Mouse (Mus musculus): ENCODE measurements around the gene Gnb1l.

Gnb1l gene

GRCm38 (mm10) chr16:18552106-18552710 is 53.7 kb downstream of the Gnb1l start:
- DNase-seq, result no peak

DNA sequence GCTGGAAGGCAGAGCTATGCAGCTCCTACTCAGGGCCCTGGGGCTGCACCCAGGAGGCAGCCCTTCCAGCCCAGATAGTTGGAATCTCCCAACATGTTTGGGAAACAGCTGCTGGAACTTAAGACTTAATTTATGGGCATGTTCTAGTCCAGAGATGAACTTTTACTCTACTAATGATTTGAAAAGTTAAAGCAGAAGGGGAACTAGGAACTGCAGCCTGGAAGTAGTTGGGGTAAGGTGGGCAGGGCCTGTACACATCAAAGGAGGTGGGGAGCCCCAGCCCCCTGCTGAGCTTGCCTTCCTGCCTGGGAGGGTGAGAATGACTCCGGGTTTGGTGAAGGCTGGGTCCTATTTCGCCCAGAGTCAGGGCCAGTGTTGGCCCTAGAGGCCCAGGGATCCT is 56.2 kb downstream of the Gnb1l start:
- no peak for DNase-seq

DNA sequence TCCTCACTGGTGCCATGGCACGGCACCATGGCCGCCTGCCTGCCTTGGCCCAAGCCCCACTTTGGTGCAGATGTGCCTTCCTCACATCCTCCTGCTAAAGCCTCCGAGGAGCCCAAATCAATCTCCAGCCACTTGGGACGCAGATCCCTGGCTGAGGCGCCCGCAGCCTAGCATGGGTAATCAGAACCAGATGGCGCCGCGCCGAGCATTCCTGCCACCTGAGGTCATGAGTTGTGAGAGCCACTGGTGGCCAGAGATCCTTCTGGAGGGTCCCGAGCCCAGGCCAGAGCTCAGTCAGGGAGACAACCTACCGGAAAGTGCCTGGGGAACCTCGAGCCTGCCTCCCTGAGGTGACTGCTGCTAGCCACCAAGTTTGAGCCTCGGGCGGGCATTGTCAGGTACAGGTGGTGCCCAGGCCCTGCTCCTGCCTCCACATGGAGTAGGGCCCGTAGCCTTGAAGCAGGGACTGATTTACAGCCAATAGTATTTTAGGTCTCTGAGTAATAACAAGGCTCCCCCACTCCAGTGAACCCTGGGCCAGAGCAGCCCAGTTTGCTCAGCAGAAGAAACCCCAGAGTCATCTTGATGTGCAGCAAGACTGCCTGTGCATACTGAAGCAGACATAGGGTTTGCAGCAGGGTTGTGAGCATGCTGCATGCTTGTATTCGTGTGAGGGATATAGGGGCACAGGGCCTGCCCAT is 56.9 kb downstream of the Gnb1l start:
- DNase-seq, result no peak

- no peak for DNase-seq
Observed at GRCm38 (mm10) chr16:18556461-18556860, 57.9 kb downstream of the Gnb1l start.

GRCm38 (mm10) chr16:18564472-18564871 is 66.0 kb downstream of the Gnb1l start:
- no peak for DNase-seq

DNA sequence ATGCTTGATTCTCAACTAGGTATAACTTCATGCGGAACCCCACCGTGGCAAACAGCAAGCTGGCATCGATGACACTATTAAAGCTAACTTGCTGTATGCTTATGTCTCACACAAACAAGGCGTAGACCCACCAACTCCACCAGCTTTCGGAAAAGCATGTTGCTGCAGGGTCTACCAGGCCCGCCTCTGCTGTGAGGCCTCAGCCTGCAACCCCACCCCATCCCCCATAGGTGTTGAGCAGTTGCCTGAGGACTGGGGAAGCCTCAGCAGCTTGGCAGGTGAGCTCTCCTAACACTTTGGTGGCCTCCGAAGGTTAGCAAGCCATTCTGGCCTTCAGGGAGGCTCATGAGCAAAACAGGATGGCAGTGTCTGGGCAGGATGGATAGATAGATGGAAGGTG is 70.1 kb downstream of the Gnb1l start:
- no peak for DNase-seq

DNA sequence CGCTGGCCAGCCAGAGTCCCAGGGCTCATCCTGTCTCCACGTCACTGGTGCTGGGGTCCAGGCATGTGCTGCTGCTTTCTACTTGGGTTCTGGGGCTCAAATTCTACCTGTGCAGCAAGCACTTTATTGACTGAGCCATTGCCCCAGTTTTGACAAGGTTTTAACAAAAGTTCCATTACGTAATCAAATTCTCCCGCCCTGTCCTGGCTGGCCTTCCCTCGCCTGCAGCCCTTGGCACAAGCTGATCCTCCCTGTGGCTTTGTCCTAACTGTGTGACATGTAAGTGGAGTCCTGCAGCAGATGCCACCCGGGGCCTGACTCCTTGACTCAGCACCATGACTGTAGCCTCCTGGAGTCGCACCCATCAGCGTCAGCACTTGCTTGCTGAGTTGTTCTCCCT is 75.7 kb downstream of the Gnb1l start:
- no peak for DNase-seq

DNA sequence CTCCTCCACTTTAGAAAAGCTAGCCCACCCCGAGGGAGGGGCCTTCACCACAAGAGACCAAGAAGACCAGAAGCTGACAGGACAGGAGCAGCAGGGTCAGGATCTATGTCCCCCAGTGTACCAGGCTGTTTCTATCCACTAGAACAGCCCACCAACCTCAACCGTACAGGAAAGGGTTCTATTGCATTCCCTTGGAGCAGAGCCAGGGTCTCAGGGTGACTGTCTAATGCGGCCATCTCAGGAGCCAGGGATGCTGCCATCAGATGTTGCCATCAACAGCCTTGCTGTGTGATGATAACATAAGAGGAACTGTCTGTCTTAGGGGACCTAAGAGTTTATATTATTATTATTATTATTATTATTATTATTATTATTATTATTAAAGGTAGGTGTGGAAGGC is 78.6 kb downstream of the Gnb1l start:
- DNase-seq, result no peak

DNA sequence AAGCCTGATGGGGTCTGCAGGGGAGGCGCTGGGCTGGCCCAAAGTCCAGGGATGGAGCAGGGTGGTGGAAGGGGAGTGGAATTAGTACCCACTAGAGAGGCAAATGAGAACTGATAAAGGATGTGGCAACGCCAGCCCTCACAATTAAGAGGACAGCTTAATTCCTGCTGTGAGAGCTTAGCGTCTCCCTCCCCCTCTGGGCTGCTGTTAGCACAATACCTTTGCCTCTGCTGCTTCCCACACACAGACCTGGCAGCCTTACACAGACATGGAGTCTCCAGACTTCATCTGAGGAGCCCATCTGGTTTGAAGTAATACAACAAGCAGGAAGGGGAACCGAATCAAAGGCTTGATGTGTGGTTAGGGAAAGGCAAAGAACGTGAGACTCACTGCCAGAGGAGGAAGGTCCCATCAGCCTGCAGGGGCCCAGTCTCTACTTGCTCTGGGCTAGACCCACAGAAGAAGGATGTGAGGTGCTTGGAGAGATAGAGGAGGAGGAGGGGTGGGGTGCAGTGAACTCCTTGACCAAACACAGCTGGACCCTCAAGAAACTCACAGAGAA is 79.2 kb downstream of the Gnb1l start:
- no peak for DNase-seq

GRCm38 (mm10) chr16:18580389-18580788 is 81.9 kb downstream of the Gnb1l start:
- DNase-seq, result no peak

DNA sequence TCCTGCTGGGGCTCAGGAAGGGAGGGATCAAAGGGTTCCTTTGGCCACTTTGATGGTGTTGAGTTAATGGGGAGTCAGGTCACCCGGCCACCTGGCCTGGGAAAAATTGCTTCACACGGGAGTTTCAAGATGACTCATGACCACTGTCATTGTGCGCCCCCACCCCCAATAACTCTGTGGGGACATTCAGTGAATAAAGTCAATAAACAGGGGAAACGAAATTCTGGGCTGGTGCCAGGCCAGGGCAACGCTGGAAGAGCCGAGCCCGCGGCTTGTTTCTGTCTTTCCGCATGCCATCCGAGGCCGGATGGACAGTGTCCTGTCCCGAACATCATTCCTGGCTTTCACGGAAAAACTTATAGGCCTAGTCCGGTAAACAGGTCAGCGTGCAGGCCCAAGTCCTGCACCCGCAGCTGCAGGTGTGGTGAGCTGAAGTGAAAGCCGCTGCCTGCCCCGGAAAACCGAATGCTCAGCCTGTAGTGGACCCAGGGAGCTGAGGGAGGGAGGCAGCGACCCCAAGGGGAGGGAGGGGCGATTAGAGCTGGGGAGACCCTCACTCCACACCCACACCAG is 82.6 kb downstream of the Gnb1l start:
- no peak for DNase-seq

DNA sequence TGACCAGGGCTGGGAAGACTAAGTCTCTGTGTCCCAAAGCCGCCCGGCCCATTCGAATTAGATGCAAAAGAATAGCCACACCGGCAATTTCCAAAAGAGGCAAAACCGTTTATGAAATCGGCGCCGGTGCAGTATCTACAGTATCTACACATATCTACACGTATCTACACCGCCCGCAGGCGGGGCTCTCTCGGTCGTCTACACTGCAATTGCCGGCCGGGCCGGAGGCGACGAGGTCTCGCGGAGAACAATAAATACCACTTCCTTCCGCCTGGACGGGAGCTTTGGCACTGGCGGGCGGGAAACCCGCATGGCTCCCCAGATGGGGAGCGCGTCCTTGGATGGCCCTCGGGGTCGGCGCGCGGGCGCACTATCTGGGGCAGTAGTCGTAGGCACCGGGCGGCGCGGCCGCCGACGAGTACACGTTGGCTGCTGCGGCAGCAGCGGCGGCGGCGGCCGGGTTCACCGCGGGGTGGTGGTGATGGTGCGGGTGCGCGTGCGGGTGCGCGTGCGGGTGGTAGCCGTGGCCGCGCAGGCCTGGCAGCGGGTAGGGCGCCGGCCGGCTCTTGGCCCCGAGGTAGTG is 83.2 kb downstream of the Gnb1l start:
- DNase-seq, result no peak

- no peak for DNase-seq
Observed at GRCm38 (mm10) chr16:18582426-18583148, 84.1 kb downstream of the Gnb1l start.

DNA sequence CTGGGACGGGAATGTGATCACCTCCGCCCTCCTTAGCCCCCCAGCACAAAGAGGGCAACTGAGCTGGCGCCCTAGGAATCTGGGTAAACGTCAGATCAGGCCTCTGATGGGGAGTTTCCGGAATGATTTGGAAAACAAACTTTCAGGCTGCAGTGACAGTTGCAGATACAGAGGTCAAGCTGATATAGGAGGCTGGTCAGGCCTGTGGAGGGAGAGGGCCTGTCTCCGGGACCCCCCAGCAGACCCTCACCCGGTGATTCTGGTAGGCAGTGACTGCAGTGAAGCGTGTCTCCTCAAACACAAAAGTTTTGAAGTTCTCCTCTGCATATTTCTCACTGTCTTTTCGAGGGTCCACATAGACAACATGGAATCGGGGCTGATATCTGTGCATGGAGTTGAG is 84.7 kb downstream of the Gnb1l start:
- no peak for DNase-seq

DNA sequence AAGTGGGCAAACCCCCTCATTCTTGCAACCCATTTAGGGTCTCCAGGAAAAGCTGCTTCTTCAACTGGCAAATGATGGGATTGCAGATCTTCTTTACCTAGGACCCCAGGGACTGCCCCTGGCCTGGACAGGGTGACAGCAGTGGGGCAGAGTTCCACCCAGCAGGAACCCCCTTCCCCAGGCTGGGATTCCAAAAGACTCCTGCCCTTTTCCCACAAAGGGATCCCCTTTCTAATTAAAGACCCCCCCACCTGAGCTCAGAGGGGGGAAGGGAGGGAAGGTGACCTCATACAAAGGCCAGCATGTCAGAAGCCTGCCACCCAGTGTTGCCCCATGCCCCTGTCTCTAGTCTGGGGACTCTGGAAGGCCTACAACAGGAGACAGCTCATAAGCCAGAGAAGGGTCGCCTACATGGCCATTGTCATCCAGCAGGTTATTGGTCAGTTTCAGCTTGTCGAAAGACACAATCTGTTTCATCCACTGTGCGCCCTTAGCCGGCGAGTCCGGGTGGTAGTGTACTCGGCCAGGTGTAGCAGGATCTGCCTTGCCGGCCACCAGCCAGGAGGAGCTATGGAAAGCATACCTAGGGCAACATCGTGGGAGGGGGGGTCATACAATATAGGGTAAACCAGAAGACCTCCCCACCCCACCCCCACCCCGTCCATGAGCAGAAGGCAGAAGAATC is 85.3 kb downstream of the Gnb1l start:
- DNase-seq, result no peak

DNA sequence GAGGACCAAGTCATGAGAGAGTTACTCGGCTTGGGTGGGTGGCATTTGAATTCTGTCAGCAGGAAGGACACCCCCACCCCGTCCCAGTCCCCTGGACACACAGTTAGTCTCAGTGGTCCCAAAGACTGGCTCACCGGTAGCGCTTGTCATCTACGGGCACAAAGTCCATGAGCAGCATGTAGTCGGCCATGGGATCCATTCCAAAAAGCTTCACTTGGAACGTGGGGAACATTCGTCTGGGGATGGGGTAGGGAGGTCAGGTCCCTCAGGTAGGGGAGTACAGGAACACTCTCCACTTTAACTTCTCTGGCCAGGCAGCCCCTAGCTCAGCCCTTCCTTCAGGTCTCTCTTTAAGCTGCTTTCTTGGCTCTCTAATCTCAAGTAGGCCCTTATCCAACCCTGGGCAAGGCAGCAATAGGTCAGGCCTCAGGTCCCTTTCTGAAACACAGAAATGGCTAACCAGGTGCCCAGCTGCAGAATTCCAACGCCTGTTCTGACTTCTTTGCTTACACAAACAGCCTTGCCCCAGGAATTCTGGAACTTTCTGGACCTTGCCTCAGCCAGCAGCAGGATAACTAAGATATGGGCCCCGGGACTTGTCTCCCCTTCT is 86.5 kb downstream of the Gnb1l start:
- no peak for DNase-seq

- no peak for DNase-seq
Observed at GRCm38 (mm10) chr16:18585676-18586075, 87.2 kb downstream of the Gnb1l start.

DNA sequence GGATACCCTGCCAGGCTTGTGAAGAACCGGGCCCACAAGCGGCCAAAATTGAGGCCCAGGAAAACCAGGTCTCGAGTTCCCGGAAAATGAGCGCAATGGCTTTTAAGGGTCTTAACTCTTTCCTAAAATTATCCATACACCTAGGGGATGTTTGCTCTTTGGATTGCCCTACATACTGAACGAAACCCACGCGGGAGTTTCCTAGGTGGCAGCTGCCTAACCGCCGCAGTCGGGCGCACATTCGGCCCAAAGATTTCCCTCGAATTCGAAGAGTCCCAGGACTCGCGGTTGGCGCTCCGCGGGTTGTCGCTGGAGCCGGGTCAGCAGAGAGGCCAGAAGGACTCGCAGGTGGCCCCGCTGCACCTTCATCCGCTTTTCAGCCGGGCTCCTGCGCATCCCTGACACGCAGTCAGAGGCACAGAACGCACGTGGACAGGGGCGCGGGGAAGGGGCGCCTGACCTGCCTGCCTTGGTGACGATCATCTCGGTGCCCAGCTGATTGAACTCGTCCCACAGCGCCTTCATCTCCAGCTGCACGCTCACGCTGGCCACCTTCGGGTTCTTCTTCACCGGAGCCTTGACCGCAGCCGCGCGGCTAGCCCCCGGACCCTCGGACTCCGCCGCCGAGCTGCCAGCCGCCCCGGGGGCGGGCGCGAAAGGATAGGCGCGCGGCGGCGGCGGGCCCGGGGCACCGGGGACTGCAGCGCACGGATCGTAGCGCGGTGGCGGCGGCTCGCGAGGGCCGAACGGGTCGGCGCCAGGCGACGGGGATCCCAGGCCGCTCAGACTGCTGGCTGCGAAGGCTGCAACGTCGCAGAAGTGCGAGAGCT is 87.8 kb downstream of the Gnb1l start:
- DNase-seq, result no peak

GRCm38 (mm10) chr16:18586906-18587546 is 88.5 kb downstream of the Gnb1l start:
- no peak for DNase-seq

- DNase-seq, result no peak
Observed at GRCm38 (mm10) chr16:18587847-18588737, 89.6 kb downstream of the Gnb1l start.

Data from kidney, adult 9 months (tissue).